Mouse (Mus musculus) midbrain, embryonic 11.5 days (tissue): ENCODE results near the gene Itpka. TPM values are rescaled to one million over a fixed set of nuclear protein-coding genes. Genes with fewer than 3 reads are reported as not detected.

Experiments used
- ATAC-seq: fragments of 200-750 bp; cut with Nextera tagmentation; 2 replicates; pipeline ENCODE4 v1.8.0; 2017; ENCODE audit warnings: moderate TSS enrichment, moderate library complexity; ENCODE audit not compliant: low FRiP score
- DNase-seq: peaks from one replicate; pipeline ENCODE4 v3.0.0; 2015; ENCODE audit warnings: low spot score; ENCODE audit errors: missing footprints
- H3K27ac ChIP-seq: fragments of 300-500 bp; sonication (generic); 2 replicates; pipeline ENCODE4 v1.5.1; 2014; ENCODE audit warnings: low read depth, low read length
- H3K27me3 ChIP-seq: fragments of 300-500 bp; sonication (generic); 2 replicates; pipeline ENCODE4 v1.6.1; 2014; ENCODE audit warnings: mild to moderate bottlenecking, low read length, moderate library complexity, mixed read lengths; ENCODE audit not compliant: control insufficient read depth, insufficient read depth
- H3K36me3 ChIP-seq: fragments of 300-500 bp; sonication (generic); 2 replicates; pipeline ENCODE4 v1.6.1; 2014; ENCODE audit warnings: mild to moderate bottlenecking, low read length, moderate library complexity, mixed read lengths; ENCODE audit not compliant: control insufficient read depth, insufficient read depth
- H3K4me1 ChIP-seq: fragments of 300-500 bp; sonication (generic); 2 replicates; pipeline ENCODE4 v1.6.1; 2014; ENCODE audit warnings: low read length; ENCODE audit not compliant: control insufficient read depth, insufficient read depth
- H3K4me2 ChIP-seq: fragments of 300-500 bp; sonication (generic); 2 replicates; pipeline ENCODE4 v1.6.1; 2014; ENCODE audit warnings: mild to moderate bottlenecking, moderate library complexity
- H3K4me3 ChIP-seq: fragments of 300-500 bp; sonication (generic); 2 replicates; pipeline ENCODE4 v1.5.1; 2014; ENCODE audit warnings: low read depth, low read length
- H3K9ac ChIP-seq: fragments of 300-500 bp; sonication (generic); 2 replicates; pipeline ENCODE4 v1.6.1; 2014; ENCODE audit warnings: low read length
- H3K9me3 ChIP-seq: fragments of 300-500 bp; sonication (generic); 2 replicates; pipeline ENCODE4 v1.6.1; 2016; ENCODE audit warnings: low read length; ENCODE audit not compliant: control insufficient read depth
- WGBS: fragments of 180-500 bp; shearing (Covaris S2); extraction: QIAGEN DNeasy Blood & Tissue Kit; methylation state at CpG from one replicate; pipeline ENCODE4 v1.1.7; 2014; 5-methylcytosine and 5-hydroxymethylcytosine counted together
- polyA plus RNA-seq: library from polyadenylated mRNA; unstranded; fragments of >200 nt; fragmentation: Nextera tagmentation; extraction: Ambion mirVana; gene quantifications from 2 replicates; pipeline ENCODE4 v1.2.1, GENCODE M21; 2014

Gene Itpka
- polyA plus RNA-seq, 1 experiment from 2014 or later: 1.4 TPM

DNA sequence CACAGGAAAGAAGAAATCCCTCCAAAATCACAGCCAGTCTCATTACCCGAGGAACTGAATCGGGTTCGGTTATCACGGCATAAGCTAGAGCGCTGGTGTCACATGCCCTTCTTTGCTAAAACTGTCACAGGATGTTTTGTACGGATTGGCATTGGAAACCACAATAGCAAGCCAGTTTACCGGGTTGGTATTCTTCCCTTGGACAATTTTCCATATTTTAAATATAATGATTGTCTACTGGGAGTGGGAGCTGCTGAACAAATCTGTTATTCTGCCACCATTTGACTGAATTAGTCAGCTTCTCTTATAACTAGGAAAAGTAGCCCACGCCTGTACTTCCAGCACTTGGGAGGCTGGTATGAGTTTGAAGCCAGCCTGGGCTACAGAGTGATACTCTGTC is 21.1 kb upstream of the Itpka start:
- H3K36me3 ChIP-seq: peaks cover 34% of the 10 kb centered on the region
- H3K4me3 ChIP-seq: no peak overlapping the region
- H3K9me3 ChIP-seq: no peaks in the 10 kb centered on the region
- no peak overlapping the region for H3K4me2 ChIP-seq
- DNase-seq (no peak), ATAC-seq (no peak)
- WGBS: 97% methylated on average over 8 of the region's 8 CpGs
- H3K9ac ChIP-seq: no peak overlapping the region
- H3K4me1 ChIP-seq: no peaks in the 10 kb centered on the region
- no peaks in the 10 kb centered on the region for H3K27me3 ChIP-seq
- no peak overlapping the region for H3K27ac ChIP-seq

DNA sequence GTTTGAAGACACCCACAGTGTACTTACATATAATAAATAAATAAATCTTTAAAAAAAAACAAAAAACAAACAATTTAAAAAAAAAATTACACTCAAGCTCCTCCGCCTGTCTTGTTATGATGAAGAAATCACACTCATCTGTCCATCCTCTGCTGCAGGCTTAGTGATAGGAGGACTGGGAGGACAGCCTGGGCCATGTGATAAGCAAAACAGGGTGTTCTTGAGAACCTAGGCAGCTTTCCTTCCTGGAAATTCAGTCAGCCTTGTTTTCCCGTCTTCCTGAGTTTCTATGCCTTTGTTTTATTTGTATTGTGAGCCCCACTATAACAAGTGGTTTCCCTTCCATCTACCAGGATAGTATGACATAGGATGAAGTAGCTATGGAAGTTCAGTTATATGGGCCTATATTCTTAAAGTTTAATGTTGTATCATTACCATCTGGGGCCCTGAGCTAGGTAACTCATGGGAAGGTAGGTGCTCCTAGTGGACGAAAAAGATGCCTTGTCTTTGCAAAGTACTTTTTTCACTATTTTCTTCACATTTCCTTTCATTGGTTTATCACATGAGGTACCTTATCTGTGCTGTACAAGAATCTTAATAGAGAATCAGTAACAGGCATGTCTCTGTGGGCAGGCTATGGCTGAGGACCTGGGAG is 14.2 kb upstream of the Itpka start:
- no peaks in the 10 kb centered on the region for H3K9me3 ChIP-seq
- WGBS: 93% methylated on average over 3 of the region's 3 CpGs
- H3K36me3 ChIP-seq: peaks cover 40% of the 10 kb centered on the region
- H3K9ac ChIP-seq: no peak overlapping the region
- no peak for DNase-seq
- H3K27ac ChIP-seq: no peak overlapping the region
- no peak overlapping the region for H3K4me3 ChIP-seq
- no peaks in the 10 kb centered on the region for H3K4me1 ChIP-seq
- no peaks in the 10 kb centered on the region for H3K27me3 ChIP-seq
- no peak for ATAC-seq
- H3K4me2 ChIP-seq: no peak overlapping the region

DNA sequence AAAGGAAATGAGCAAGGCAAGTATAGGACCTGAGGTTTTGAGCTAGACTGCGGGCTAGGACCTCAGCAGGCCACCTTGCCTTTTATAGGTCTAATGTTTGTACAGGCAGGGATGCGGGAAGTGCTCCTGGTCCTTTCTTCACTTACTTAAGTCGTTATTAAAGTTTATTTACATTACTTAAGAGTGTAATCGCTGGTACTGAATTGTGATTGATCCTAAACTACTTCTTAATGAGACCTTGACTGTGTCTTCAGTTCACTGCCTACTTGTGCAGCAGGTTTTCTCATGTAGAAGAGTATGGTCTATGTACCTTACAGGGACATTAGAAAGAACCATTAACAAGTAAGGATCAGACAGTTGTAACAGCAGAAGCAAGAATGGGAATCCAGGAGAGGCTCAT is 11.4 kb upstream of the Itpka start:
- Histone ChIP-seq H3K4me2 (no peak overlapping the region), H3K9ac (no peak overlapping the region), H3K4me1 (no peaks in the 10 kb centered on the region), H3K27ac (no peak overlapping the region), H3K9me3 (no peaks in the 10 kb centered on the region), H3K4me3 (no peak overlapping the region), H3K27me3 (no peaks in the 10 kb centered on the region), H3K36me3 (peaks cover 26% of the 10 kb centered on the region)
- no peak for ATAC-seq
- WGBS: 93% methylated on average over 4 of the region's 4 CpGs
- DNase-seq: no peak

DNA sequence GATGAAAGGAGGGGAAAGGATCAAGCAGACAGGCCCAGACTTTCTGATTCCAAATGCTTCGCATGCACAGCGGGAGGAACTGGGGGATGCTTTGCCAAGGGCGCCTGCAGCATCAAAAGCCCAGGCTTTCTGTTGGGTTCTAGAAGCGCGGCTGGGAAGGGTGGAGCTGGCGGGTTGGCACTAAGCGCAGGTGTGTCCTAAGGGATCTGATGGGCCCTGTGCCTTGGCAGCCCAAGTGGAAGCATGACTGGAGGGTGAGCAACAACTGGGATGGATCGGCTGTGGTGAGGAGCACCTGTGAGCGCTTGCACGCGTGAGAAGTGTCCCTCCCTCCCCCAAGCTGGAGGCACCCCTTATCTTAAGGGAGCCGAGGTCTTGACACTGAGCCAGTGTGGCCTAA is 5.0 kb upstream of the Itpka start:
- no peak for ATAC-seq
- peaks cover 4% of the 10 kb centered on the region; the same call in 1 of the 2 replicates for H3K4me1 ChIP-seq
- H3K4me2 ChIP-seq: no peak overlapping the region
- no peaks in the 10 kb centered on the region for H3K9me3 ChIP-seq
- no peak overlapping the region for H3K27ac ChIP-seq
- WGBS: 30% methylated on average over 12 of the region's 12 CpGs
- H3K36me3 ChIP-seq: peaks cover 6% of the 10 kb centered on the region
- no peak overlapping the region for H3K4me3 ChIP-seq
- DNase-seq: no peak
- H3K27me3 ChIP-seq: no peaks in the 10 kb centered on the region
- H3K9ac ChIP-seq: no peak overlapping the region

DNA sequence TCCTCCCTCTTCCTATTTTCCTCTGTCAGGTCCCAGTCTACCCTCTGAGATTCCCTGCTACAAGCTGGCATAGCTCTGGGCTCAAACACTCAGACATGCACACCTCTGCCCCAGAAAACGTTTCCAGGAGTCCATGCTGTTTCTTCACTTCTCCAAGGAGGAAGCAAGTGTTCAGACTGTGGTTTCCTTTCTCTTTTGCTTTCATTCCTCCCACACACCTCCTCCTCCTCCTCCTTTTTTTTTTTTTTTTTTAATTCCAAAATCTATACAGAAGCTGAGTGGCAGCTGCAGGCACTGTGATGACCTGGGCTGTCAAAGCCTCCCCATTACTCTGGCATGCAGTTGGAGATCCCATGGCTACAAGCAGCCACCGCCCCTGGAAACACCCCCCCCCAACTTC is 1.6 kb upstream of the Itpka start:
- DNase-seq (no peak), ATAC-seq (no peak)
- H3K36me3 ChIP-seq: no peaks in the 10 kb centered on the region
- no peak overlapping the region for H3K9ac ChIP-seq
- H3K27ac ChIP-seq: no peak overlapping the region
- H3K4me2 ChIP-seq: no peak overlapping the region
- H3K9me3 ChIP-seq: no peaks in the 10 kb centered on the region
- no peak overlapping the region for H3K4me3 ChIP-seq
- peaks cover 33% of the 10 kb centered on the region for H3K27me3 ChIP-seq
- H3K4me1 ChIP-seq: peaks cover 28% of the 10 kb centered on the region
- WGBS: 20% methylated on average over 2 of the region's 2 CpGs

DNA sequence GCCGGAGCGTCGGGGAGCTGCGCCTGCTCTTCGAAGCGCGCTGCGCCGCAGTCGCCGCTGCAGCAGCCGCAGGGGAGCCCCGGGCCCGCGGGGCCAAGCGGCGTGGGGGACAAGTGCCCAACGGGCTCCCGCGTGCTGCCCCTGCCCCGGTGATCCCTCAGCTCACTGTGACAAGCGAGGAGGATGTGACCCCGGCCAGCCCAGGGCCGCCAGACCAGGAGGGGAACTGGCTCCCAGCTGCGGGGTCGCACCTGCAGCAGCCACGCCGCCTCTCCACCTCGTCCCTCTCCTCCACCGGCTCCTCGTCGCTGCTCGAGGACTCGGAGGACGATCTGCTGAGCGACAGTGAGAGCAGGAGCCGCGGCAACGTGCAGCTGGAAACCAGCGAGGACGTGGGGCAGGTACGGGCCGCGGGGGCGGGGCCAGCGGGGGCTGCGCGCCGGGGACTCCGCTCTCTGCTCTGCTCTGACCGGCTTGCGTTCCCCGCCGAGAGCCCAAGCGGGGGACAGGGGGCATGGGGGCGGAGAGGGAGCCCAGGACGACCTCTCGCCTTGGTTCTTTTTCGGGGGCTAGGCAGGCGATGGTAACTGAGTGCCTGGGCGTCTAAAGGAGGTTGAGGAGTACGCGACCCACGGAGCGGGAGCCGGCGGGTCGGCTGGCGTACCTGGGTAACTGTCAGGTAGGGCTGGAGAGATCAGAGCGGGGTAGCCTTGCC is 481 bp downstream of the Itpka start:
- Histone ChIP-seq H3K4me1 (peaks cover 28% of the 10 kb centered on the region), H3K4me2 (peak overlapping the region; percentile 99), H3K36me3 (no peaks in the 10 kb centered on the region), H3K27me3 (peaks cover 37% of the 10 kb centered on the region), H3K27ac (no peak overlapping the region), H3K4me3 (peak overlapping the region; percentile 67), H3K9me3 (no peaks in the 10 kb centered on the region), H3K9ac (peak overlapping the region; percentile 61)
- ATAC-seq (peak; percentile 41), DNase-seq (peak; percentile 94)
- WGBS: under 1% methylated on average over 65 of the region's 70 CpGs

DNA sequence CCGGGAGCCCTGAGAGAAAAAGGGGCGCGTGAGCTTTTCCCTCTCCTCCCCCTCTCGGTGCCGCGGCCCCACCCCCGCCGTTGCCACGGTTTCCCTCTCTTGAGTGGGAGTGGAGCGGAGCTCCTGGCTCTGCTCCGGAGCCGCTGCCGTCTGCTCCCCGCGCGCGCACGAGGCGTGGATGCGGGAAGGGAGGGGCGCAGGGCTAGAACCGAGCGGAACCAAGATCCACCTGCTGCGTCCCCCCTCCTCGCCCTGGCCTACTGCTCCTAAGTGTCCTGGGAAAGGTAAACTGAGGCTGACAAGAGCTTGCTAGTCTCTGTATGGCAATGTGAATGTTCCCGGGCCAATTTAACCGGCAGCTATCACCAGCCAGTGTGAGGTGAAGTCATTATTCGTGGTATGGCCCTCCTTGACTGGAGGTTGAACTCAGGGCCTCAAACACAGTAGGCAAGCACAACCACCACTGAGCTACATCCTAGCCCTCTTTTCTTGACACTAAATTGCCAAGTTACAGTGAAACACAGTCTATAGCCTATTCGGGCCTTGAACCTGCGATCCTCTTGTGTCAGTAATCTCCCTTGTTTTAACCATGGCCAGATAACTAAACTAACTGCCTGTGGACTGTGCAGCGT is 1.2 kb downstream of the Itpka start:
- Histone ChIP-seq H3K4me3 (peak overlapping the region; percentile 67), H3K36me3 (no peaks in the 10 kb centered on the region), H3K27ac (no peak overlapping the region), H3K4me1 (peaks cover 28% of the 10 kb centered on the region), H3K9ac (no peak overlapping the region), H3K9me3 (no peaks in the 10 kb centered on the region), H3K27me3 (peaks cover 37% of the 10 kb centered on the region), H3K4me2 (peak overlapping the region; percentile 99)
- WGBS: 8% methylated on average over 25 of the region's 31 CpGs
- DNase-seq (peak; percentile 90), ATAC-seq (no peak)

DNA sequence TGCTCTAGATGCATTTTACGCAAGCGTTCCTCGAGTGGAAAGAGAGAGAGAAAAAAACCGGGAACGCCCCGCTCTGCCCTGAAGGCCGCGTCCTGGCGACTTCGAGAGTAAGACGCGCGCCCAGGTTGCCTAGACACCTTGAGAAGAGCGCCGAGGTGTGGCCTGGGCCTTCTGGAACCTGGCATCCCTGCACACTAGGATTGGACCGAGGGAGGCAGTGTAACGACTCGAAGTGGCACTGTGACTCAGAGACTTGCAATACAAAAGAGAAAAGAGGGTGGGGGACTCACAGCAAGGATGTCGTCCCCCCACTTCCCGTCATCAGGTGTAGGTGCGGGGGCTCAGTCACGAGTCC is 1.6 kb downstream of the Itpka start:
- H3K27me3 ChIP-seq: peaks cover 37% of the 10 kb centered on the region

More for the DNA sequence above, 1.6 kb downstream of the Itpka start:
- Histone ChIP-seq H3K9ac (no peak overlapping the region), H3K4me2 (peak overlapping the region; percentile 33; the same call in 1 of the 2 replicates), H3K27ac (no peak overlapping the region), H3K9me3 (no peaks in the 10 kb centered on the region), H3K4me1 (peaks cover 28% of the 10 kb centered on the region), H3K4me3 (peak overlapping the region; percentile 14), H3K36me3 (no peaks in the 10 kb centered on the region)
- ATAC-seq: no peak
- WGBS: 5% methylated on average over 22 of the region's 22 CpGs
- DNase-seq: peak; percentile 90
